Mouse (Mus musculus) heart, adult 18-20 months (tissue): ENCODE data around the gene Hist1h2bk. TPM values are rescaled to one million over a fixed set of nuclear protein-coding genes. Genes with fewer than 3 reads are reported as not detected.

Source experiments
- microRNA-seq, 2 experiments: library from miRNA; unstranded; fragments of <30 nt; microRNA quantifications; one replicate each; pipeline ENCODE4 v1.2.0; 2022
- total RNA-seq, 2 experiments: library from RNA; stranded (reverse); gene quantifications; 2 replicates each; pipeline ENCODE4 v1.2.3; 2021

Gene Hist1h2bk
- total RNA-seq, 2 experiments from 2014 or later = 15.2 to 16.5 TPM

Small RNA genes within 50 kb of the gene (microRNA-seq; reads per million reads assigned to microRNA genes)
- gene Gm26300 (0 reads per million in 2 experiments), gene Gm44390 (0 reads per million in 2 experiments), gene Gm44486 (0 reads per million in 2 experiments)

Other genes with a start within 250 kb of the Hist1h2bk start
- gene Hist1h2an, start 248.7 kb upstream of the Hist1h2bk start, total RNA-seq = 1 to 10 TPM; 1.0 to 5.3 TPM
- 1 to 10 TPM; 3.3 to 4.2 TPM for gene Hist1h2bp, start 248.4 kb upstream of the Hist1h2bk start, total RNA-seq
- gene Hist1h2bq, start 225.7 kb upstream of the Hist1h2bk start, total RNA-seq = 10 to 100 TPM; 27.9 to 31.1 TPM
- 1 to 10 TPM in 1 of 2 experiments, not detected in 1; 1.4 TPM for gene Hist1h2ao, start 225.4 kb upstream of the Hist1h2bk start, total RNA-seq
- gene Hist1h4m, start 224.1 kb upstream of the Hist1h2bk start, total RNA-seq = 10 to 100 TPM; 41.7 to 58.7 TPM
- 1 to 10 TPM; 4.7 to 9.4 TPM for gene Hist1h4n, start 203.7 kb upstream of the Hist1h2bk start, total RNA-seq
- 10 to 100 TPM; 11.6 to 12.2 TPM for gene Hist1h2ap, start 202.4 kb upstream of the Hist1h2bk start, total RNA-seq
- 10 to 100 TPM; 28.3 to 30.7 TPM for gene Hist1h2br, start 202.1 kb upstream of the Hist1h2bk start, total RNA-seq
- 1 to 10 TPM in 1 of 2 experiments, under 1 TPM in 1; 0.67 to 1.3 TPM for gene Zfp184, start 90.8 kb upstream of the Hist1h2bk start, total RNA-seq
- gene Pom121l2, start 54.7 kb upstream of the Hist1h2bk start, total RNA-seq = not detected
- gene Prss16, start 26.1 kb upstream of the Hist1h2bk start, total RNA-seq = not detected
- 10 to 100 TPM; 10.9 to 12.6 TPM for gene Hist1h2ah, start 302 bp upstream of the Hist1h2bk start, total RNA-seq
- gene Hist1h4i, start 5.5 kb downstream of the Hist1h2bk start, total RNA-seq = 10 to 100 TPM; 15.0 to 20.2 TPM
- 10 to 100 TPM in 1 of 2 experiments, 1 to 10 TPM in 1; 7.7 to 10.8 TPM for gene Hist1h2ag, start 7.1 kb downstream of the Hist1h2bk start, total RNA-seq
- 1 to 10 TPM; 2.8 to 6.2 TPM for gene Hist1h2bj, start 7.3 kb downstream of the Hist1h2bk start, total RNA-seq
- gene Vmn1r188, start 48.6 kb downstream of the Hist1h2bk start, total RNA-seq = not detected
- not detected for gene Vmn1r189, start 70.0 kb downstream of the Hist1h2bk start, total RNA-seq
- not detected for gene Vmn1r191, start 148.1 kb downstream of the Hist1h2bk start, total RNA-seq
- not detected for gene Vmn1r192, start 155.3 kb downstream of the Hist1h2bk start, total RNA-seq
- gene Vmn1r193, start 187.3 kb downstream of the Hist1h2bk start, total RNA-seq = not detected
- gene Vmn1r194, start 208.3 kb downstream of the Hist1h2bk start, total RNA-seq = not detected
- gene Vmn1r195, start 234.7 kb downstream of the Hist1h2bk start, total RNA-seq = not detected